Mouse (Mus musculus) ES-Bruce4 (cell line): ENCODE measurements around the gene Ints14. TPM values are rescaled to one million over a fixed set of nuclear protein-coding genes. Genes with fewer than 3 reads are reported as not detected.

Source experiments
- H3K27ac ChIP-seq: 2 replicates; pipeline ENCODE4 v1.5.1; 2012; ENCODE audit warnings: low read length, inconsistent platforms; ENCODE audit not compliant: insufficient read depth
- H3K27me3 ChIP-seq: 2 replicates; pipeline ENCODE4 v1.6.1; 2012; ENCODE audit warnings: mild to moderate bottlenecking, low read length, inconsistent platforms; ENCODE audit not compliant: control insufficient read depth, poor library complexity, insufficient read depth, severe bottlenecking
- H3K36me3 ChIP-seq: 2 replicates; pipeline ENCODE4 v1.6.1; 2012; ENCODE audit warnings: inconsistent platforms, mild to moderate bottlenecking, low read length, moderate library complexity; ENCODE audit not compliant: control insufficient read depth, poor library complexity, insufficient read depth, severe bottlenecking
- H3K4me1 ChIP-seq: one replicate; pipeline ENCODE4 v1.8.1; 2011; ENCODE audit warnings: low read length; ENCODE audit not compliant: control insufficient read depth, insufficient read depth
- H3K4me3 ChIP-seq: 2 replicates; pipeline ENCODE4 v1.5.1; 2011; ENCODE audit warnings: low read depth, mild to moderate bottlenecking, low read length
- H3K9ac ChIP-seq: 2 replicates; pipeline ENCODE4 v1.6.1; 2012; ENCODE audit warnings: low read depth, mild to moderate bottlenecking, inconsistent platforms; ENCODE audit not compliant: poor library complexity, severe bottlenecking
- H3K9me3 ChIP-seq: replicated peaks from 2 replicates; pipeline ENCODE4 v1.6.1; 2012; ENCODE audit warnings: mild to moderate bottlenecking, low read length, inconsistent platforms; ENCODE audit not compliant: control insufficient read depth, poor library complexity, insufficient read depth, severe bottlenecking
- CTCF ChIP-seq: IDR thresholded peaks from one replicate; pipeline ENCODE4 v1.8.1; 2011; ENCODE audit warnings: low read depth, low read length
- EP300 ChIP-seq: IDR thresholded peaks from 2 replicates; pipeline ENCODE4 v1.6.1; 2011; ENCODE audit warnings: low read depth, low read length; ENCODE audit not compliant: insufficient read depth
- POLR2A ChIP-seq: IDR thresholded peaks from one replicate; pipeline ENCODE4 v1.8.1; 2011; ENCODE audit warnings: low read length; ENCODE audit not compliant: insufficient read depth
- polyA plus RNA-seq: library from polyadenylated mRNA; stranded (reverse); fragments of >200 nt; gene quantifications from 2 replicates; pipeline ENCODE4 v1.2.4, GENCODE M21; 2011; ENCODE audit warnings: low read depth; ENCODE audit not compliant: missing spikeins, insufficient read depth, insufficient read length

Gene Ints14
- polyA plus RNA-seq = 26.3 and 28.9 TPM in 2 replicates

- Histone ChIP-seq H3K27me3 (no peaks in the 10 kb centered on the region), H3K27ac (peak within 1 kb of the TSS; percentile 73), H3K4me3 (peak within 1 kb of the TSS; percentile 79), H3K9me3 (no peaks in the 10 kb centered on the region), H3K9ac (peak within 1 kb of the TSS; percentile 83), H3K4me1 (peaks cover 2% of the 10 kb centered on the region), H3K36me3 (peaks cover 15% of the 10 kb centered on the region)
- TF ChIP-seq POLR2A (peak; percentile 64), CTCF (peak; percentile 61), EP300 (0 out of 2 replicates have a peak, but pooled peaks have one; percentile 36)
Observed at GRCm38 (mm10) chr9:64960117-64960977, at the start of gene Ints14. Gene Ints14, plus strand, starts transcription at chr9:64960905.

- Histone ChIP-seq H3K4me1 (no peaks in the 10 kb centered on the region), H3K9ac (no peak overlapping the region), H3K9me3 (no peaks in the 10 kb centered on the region), H3K36me3 (no peaks in the 10 kb centered on the region), H3K27me3 (no peaks in the 10 kb centered on the region), H3K4me3 (no peak overlapping the region), H3K27ac (no peak overlapping the region)
- TF ChIP-seq EP300 (no peak), CTCF (no peak), POLR2A (no peak)
Observed at GRCm38 (mm10) chr9:64913406-64913805, 47.3 kb upstream of the Ints14 start.

DNA sequence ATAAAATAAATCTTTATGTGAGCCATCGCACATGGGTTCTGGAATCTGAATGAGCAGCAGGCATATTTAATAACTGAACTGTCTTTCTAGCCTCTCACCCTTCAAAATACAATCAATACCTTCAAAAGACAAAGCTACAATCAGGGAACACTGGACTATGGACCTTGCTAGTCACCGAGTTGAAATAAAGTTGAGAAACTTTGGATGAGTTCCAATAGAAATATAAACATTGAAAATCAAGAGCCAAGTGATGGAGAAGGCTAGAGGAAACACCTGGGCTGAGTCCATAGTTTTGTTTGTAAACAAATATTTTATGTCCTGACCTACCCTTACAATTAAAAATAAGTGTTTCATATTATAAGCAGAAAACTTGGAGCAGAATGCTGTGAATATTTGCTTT, 46.7 kb upstream of the Ints14 start:
- no peaks in the 10 kb centered on the region for H3K27me3 ChIP-seq
- no peaks in the 10 kb centered on the region for H3K9me3 ChIP-seq
- TF ChIP-seq POLR2A (no peak), CTCF (no peak), EP300 (no peak)
- H3K4me3 ChIP-seq = no peak overlapping the region
- no peak overlapping the region for H3K9ac ChIP-seq
- no peak overlapping the region for H3K27ac ChIP-seq
- no peaks in the 10 kb centered on the region for H3K36me3 ChIP-seq
- no peaks in the 10 kb centered on the region for H3K4me1 ChIP-seq

DNA sequence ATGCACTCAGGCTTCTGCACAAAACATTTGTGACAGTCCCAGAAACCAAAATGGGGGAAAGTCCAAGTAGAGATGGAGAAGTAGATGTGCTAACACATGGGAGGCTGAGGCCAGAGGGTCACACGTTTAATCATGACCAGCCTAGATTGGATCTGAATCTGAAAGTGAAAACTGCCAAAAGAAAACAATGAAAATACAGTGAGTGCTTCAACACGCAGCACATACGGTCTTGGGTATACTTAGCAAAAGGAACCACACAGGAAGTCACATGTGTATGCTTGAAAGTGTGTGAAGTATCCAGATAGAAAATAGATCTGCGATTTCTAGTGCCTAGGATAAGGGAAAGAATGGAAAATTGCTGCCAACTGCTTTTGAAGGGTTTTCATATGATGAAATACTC, 46.1 kb upstream of the Ints14 start:
- no peak overlapping the region for H3K27ac ChIP-seq
- H3K9ac ChIP-seq = no peak overlapping the region
- no peak overlapping the region for H3K4me3 ChIP-seq
- no peaks in the 10 kb centered on the region for H3K9me3 ChIP-seq
- no peaks in the 10 kb centered on the region for H3K36me3 ChIP-seq
- no peaks in the 10 kb centered on the region for H3K27me3 ChIP-seq
- TF ChIP-seq POLR2A (no peak), CTCF (no peak), EP300 (no peak)
- no peaks in the 10 kb centered on the region for H3K4me1 ChIP-seq

DNA sequence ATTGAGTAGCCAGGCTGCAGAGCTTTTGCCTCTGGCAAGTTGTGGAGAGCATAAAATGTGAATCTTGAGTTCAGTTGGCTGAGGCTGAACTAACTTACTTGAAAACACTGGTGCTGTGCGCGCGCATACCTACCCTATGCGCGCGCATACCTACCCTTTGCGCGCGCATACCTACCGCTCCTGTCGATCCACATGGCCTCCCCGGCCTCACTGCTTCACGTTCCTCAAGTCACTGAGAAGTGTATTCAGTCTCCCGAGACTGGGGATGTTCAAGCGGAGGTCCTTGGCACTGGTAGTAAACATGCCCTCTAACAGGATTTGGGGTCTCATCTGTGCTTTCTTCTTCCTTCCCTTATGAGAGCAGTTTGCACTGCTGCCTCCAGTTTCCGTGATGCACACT, 42.1 kb upstream of the Ints14 start:
- Histone ChIP-seq H3K36me3 (no peaks in the 10 kb centered on the region), H3K27me3 (no peaks in the 10 kb centered on the region), H3K4me1 (no peaks in the 10 kb centered on the region), H3K4me3 (peak overlapping the region; percentile 68), H3K9me3 (no peaks in the 10 kb centered on the region), H3K27ac (peak overlapping the region; percentile 19; the same call in 1 of the 2 replicates), H3K9ac (peak overlapping the region; percentile 81)
- TF ChIP-seq POLR2A = peak; percentile 59
- TF ChIP-seq CTCF = no peak

GRCm38 (mm10) chr9:64925771-64926170, 34.9 kb upstream of the Ints14 start:
- H3K9me3 ChIP-seq = no peaks in the 10 kb centered on the region
- H3K4me3 ChIP-seq = no peak overlapping the region
- H3K36me3 ChIP-seq = no peaks in the 10 kb centered on the region
- H3K27me3 ChIP-seq = no peaks in the 10 kb centered on the region
- H3K27ac ChIP-seq = no peak overlapping the region
- H3K4me1 ChIP-seq = no peaks in the 10 kb centered on the region
- no peak overlapping the region for H3K9ac ChIP-seq
- TF ChIP-seq POLR2A (no peak), CTCF (no peak), EP300 (no peak)
